Mouse (Mus musculus): ENCODE measurements around the gene Ascc1.

- TF ChIP-seq CTCF (IDR thresholded peaks at IDR 0.05; ENCODE audit: low read depth, low read length) (no peak), POLR2A (IDR thresholded peaks at IDR 0.05; ENCODE audit: borderline replicate concordance, low read depth, low read length) (no peak)
Observed at GRCm38 (mm10) chr10:60106146-60106530, 103.5 kb downstream of the Ascc1 start, which contains the start of gene Spock2.

Data from bone marrow macrophage, adult 2 months (primary cell).